Mouse (Mus musculus) CH12.LX (cell line): ENCODE results near the gene Otoa.

Experiments
- BHLHE40 ChIP-seq: IDR thresholded peaks from 2 replicates; pipeline ENCODE4 v1.6.1; 2011; ENCODE audit warnings: mild to moderate bottlenecking, low read depth, low read length, improper control_type of control experiment
- E2F4 ChIP-seq: IDR thresholded peaks from 2 replicates; pipeline ENCODE4 v1.6.1; 2011; ENCODE audit warnings: low read depth, low read length, improper control_type of control experiment; ENCODE audit not compliant: insufficient replicate concordance
- IRF4 ChIP-seq: IDR thresholded peaks from 2 replicates; pipeline ENCODE4 v1.6.1; 2014; ENCODE audit warnings: low read depth, mild to moderate bottlenecking, inconsistent platforms, low read length, improper control_type of control experiment
- POLR2A ChIP-seq: IDR thresholded peaks from 2 replicates; pipeline ENCODE4 v1.6.1; 2011; ENCODE audit warnings: low read depth, mild to moderate bottlenecking, improper control_type of control experiment, low read length
- SIN3A ChIP-seq: IDR thresholded peaks from 2 replicates; pipeline ENCODE4 v1.6.1; 2012; ENCODE audit warnings: low read length, improper control_type of control experiment, inconsistent platforms
- SMC3 ChIP-seq: IDR thresholded peaks from 2 replicates; pipeline ENCODE4 v1.6.1; 2011; ENCODE audit warnings: low read depth, low read length, improper control_type of control experiment

DNA sequence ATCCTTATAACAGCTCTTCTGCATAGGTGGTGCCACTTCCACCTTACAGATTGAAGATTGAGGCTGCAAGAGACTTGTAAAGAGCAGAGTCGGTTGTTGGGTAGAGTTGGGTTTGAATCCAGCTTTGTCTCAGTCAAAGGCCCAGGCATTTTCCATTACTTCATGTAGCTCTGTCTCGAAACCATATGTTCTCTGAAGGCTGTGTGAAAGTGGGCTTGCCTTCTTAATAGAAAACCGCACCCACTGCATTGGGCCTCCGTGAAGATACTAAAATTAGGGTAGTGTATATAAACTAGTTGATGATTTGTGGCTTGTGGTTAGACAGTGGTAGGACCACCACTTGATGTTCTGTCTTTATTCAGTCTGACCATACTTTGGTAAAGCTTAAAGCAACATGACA, 40.9 kb upstream of the Otoa start:
- peak; percentile 74 for TF ChIP-seq SIN3A
- 0 out of 2 replicates have a peak, but pooled peaks have one; percentile 19 for TF ChIP-seq IRF4
- TF ChIP-seq POLR2A: no peak
- TF ChIP-seq E2F4: no peak
- no peak for TF ChIP-seq BHLHE40
- no peak for TF ChIP-seq SMC3
